Mouse (Mus musculus) midbrain, embryonic 13.5 days (tissue): ENCODE measurements at regions not wholly inside any gene's neighbourhood (a gene's known extent, or its start where the extent isn't known, plus 50 kb on each side); places are given as distances from the start of the nearest gene placed in this dataset.
"Not testable (repeated sequence)": the region's sequence is repeated elsewhere in the genome, so short reads cannot be mapped to it uniquely, and the experiment has no call there.

Experiments
- ATAC-seq: fragments of 200-750 bp; cut with Nextera tagmentation; 2 replicates; pipeline ENCODE4 v1.8.0; 2017; ENCODE audit warnings: mild to moderate bottlenecking, moderate TSS enrichment, moderate library complexity
- H3K27ac ChIP-seq: fragments of 300-500 bp; sonication (generic); 2 replicates; pipeline ENCODE4 v1.5.1; 2015; ENCODE audit warnings: inconsistent platforms, mild to moderate bottlenecking, moderate library complexity
- H3K27me3 ChIP-seq: fragments of 300-500 bp; sonication (generic); 2 replicates; pipeline ENCODE4 v1.6.1; 2015; ENCODE audit warnings: mild to moderate bottlenecking, inconsistent platforms
- H3K36me3 ChIP-seq: fragments of 300-500 bp; sonication (generic); 2 replicates; pipeline ENCODE4 v1.6.1; 2015; ENCODE audit warnings: mild to moderate bottlenecking, inconsistent platforms
- H3K4me1 ChIP-seq: fragments of 300-500 bp; sonication (generic); replicated peaks from 2 replicates; pipeline ENCODE4 v1.6.1; 2015; ENCODE audit warnings: inconsistent platforms
- H3K4me2 ChIP-seq: fragments of 300-500 bp; sonication (generic); replicated peaks from 2 replicates; pipeline ENCODE4 v1.6.1; 2015; ENCODE audit warnings: moderate library complexity, mild to moderate bottlenecking, inconsistent platforms
- H3K4me3 ChIP-seq: fragments of 300-500 bp; sonication (generic); replicated peaks from 2 replicates; pipeline ENCODE4 v1.5.1; 2015; ENCODE audit warnings: mild to moderate bottlenecking, inconsistent platforms
- H3K9ac ChIP-seq: fragments of 300-500 bp; sonication (generic); replicated peaks from 2 replicates; pipeline ENCODE4 v1.6.1; 2015; ENCODE audit warnings: mild to moderate bottlenecking, inconsistent platforms
- H3K9me3 ChIP-seq: fragments of 300-500 bp; sonication (generic); 2 replicates; pipeline ENCODE4 v1.6.1; 2016; ENCODE audit warnings: mild to moderate bottlenecking, inconsistent platforms
- WGBS: fragments of 180-500 bp; shearing (Covaris S2); methylation state at CpG from one replicate; pipeline ENCODE4 v1.1.7; 2015; 5-methylcytosine and 5-hydroxymethylcytosine counted together

DNA sequence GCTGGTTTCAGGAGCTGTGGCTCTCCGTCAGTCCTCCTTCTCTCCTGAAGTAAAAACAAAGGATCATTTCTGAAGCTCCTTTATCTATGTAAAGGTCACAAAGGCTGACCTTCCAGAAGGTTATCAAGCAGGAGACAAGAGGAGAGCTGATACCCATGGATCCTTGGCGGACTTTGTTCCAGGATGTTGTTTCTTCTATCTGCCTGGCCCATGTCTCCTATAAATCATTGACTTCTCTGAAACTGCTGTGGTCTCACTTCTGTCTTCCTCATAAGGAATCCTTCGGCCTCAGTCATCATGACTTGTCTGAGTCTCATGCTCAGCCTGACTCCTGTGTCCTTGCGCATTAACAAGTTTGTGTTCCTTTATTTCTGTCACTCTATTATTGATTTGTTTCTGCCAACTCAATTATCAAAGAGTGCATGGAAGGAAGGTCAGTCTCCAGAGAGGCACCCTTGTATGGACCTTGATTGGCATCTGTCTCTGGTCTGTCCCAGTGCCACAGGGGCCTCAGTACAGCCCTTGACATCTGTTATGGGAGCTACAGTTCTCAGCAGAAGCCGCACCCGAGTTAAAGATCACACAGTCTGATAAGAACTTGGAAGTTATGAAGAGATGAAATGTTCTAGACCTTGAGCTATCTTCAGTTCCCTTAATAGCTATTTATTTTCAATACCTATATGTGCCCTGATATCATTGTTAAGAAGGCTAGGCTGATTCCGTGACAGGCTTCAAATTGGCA lies 53.2 kb upstream of the Dazl start:
- 90% methylated on average over 7 of the region's 7 CpGs for WGBS
- Histone ChIP-seq H3K9ac (no peak overlapping the region), H3K4me3 (no peak overlapping the region), H3K9me3 (no peaks in the 10 kb centered on the region), H3K4me1 (0 out of 2 replicates have a peak, but pooled peaks cover 9% of the 10 kb centered on the region), H3K27ac (no peak overlapping the region), H3K36me3 (no peaks in the 10 kb centered on the region), H3K27me3 (no peaks in the 10 kb centered on the region), H3K4me2 (no peak overlapping the region)
- no peak for ATAC-seq

DNA sequence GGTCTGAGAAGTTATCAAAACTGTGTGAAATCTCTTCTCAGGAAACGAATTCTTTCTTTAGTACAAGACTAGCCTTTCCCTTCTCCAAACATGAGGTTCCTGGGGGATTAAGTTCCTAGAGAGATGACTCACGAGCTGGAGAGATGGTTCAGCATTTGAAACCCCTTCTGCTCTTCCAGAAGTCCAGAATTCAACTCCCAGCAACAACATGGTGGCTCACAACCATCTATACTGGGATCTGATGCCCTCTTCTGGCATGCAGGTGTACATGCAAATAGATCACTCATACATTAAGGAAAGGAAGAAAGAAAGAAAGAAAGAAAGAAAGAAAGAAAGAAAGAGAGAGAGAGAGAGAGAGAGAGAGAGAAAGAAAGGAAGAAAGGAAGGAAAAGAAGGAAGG lies 60.4 kb upstream of the Dazl start:
- H3K27ac ChIP-seq, H3K9me3 ChIP-seq, H3K4me3 ChIP-seq, H3K4me1 ChIP-seq, H3K9ac ChIP-seq, H3K27me3 ChIP-seq, H3K36me3 ChIP-seq, H3K4me2 ChIP-seq, ATAC-seq: not testable (repeated sequence)
- 73% methylated on average over 2 of the region's 2 CpGs for WGBS

DNA sequence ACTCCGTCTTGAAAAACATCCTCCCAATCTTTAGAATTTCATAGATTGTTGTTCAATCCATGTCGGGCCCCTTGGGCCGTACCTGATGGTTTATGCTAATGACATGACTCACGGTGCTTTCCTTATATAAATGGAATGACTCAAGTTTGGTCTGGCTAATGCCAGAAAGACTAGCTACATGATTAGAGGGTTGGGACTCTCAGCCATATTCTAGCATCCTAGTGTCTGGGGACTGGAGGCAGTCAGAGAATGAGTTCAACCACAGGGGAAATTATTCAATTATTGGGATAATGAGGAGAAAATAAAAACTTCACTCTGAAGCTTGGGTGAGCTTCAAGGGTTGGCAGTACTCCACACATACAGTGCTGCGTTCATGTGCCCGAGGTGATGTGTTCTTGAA lies 60.9 kb upstream of the Dazl start:
- no peaks in the 10 kb centered on the region for H3K27me3 ChIP-seq
- H3K4me2 ChIP-seq = no peak overlapping the region
- H3K9ac ChIP-seq = no peak overlapping the region
- H3K9me3 ChIP-seq = peaks cover 3% of the 10 kb centered on the region; the same call in 1 of the 2 replicates
- ATAC-seq = no peak
- 88% methylated on average over 6 of the region's 6 CpGs for WGBS
- H3K4me1 ChIP-seq = no peaks in the 10 kb centered on the region
- no peaks in the 10 kb centered on the region for H3K36me3 ChIP-seq
- no peak overlapping the region for H3K27ac ChIP-seq
- no peak overlapping the region for H3K4me3 ChIP-seq

DNA sequence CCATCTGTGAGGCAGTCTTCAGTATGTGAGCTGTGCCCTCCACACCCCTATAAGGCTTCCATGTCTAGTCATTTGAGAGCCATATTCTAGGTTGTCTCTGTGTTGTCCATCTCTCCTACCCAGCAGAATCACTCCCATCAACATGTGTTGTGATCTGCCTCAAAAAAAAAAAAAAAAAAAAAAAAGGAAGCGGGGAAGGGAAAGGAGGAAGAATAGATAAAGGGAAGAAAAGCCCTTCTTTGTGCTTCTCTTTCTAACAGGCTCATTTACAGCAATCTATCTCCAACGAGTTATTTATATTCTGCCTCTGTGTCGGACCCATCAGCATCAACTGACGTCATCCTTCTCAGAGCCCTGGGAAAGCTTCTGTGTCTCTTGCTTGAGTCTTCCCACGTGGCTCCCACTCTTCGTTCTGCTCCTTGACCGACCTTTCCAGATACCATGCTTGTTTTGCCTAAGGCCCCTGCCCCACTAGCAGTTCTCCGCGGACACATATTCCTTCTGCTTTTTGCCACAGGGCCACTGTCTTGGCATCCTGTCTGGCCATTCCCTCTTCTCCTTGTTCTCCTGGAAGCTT lies 68.3 kb upstream of the Dazl start:
- Histone ChIP-seq H3K9ac (no peak overlapping the region), H3K4me3 (no peak overlapping the region), H3K27me3 (no peaks in the 10 kb centered on the region), H3K4me1 (no peaks in the 10 kb centered on the region), H3K27ac (no peak overlapping the region), H3K36me3 (no peaks in the 10 kb centered on the region), H3K9me3 (no peaks in the 10 kb centered on the region), H3K4me2 (no peak overlapping the region)
- ATAC-seq = no peak
- WGBS = 87% methylated on average over 8 of the region's 9 CpGs

DNA sequence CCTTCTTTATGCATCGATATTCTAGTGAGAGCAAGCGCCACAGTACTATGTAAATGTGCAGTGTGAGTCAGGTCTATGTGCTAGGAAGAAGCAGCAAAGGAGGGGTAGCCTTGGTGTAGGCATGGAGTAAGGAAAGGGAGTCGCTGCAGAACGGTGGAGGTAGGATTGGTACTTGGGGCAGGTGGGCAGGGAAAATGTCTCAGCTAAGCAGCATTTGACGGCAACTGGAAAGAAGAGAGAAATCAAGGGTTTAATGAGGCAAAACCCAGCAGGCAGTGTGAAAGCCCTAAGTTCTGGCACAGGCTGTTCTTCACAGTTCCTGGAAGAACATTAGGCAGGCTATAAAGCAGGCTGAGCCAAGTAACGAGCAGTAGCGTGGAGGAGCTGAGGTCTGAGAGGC lies 72.0 kb upstream of the Dazl start:
- Histone ChIP-seq H3K36me3 (no peaks in the 10 kb centered on the region), H3K4me2 (no peak overlapping the region), H3K4me1 (no peaks in the 10 kb centered on the region), H3K9me3 (no peaks in the 10 kb centered on the region), H3K9ac (no peak overlapping the region), H3K27ac (no peak overlapping the region), H3K4me3 (no peak overlapping the region), H3K27me3 (no peaks in the 10 kb centered on the region)
- no peak for ATAC-seq
- WGBS = 88% methylated on average over 7 of the region's 7 CpGs

DNA sequence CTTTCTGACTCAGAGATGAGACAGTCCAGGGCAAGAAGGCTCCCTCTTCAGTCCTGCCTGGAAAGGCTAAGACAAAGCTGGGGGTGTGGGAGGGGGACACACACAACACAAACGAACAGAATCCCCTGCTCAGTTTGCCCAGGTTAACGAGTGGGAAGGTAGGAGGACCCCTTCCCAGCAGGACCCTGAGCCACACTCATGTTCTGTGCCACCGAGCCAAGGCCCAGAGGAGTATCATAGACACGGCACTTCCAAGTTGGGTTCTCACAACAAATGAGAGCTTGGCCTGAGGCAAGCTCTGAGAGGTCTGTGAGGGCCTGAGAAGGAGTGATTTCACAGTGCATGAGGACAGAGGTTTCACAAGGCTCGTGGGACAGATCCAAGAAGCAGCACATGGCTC lies 72.7 kb upstream of the Dazl start:
- no peaks in the 10 kb centered on the region for H3K27me3 ChIP-seq
- no peaks in the 10 kb centered on the region for H3K36me3 ChIP-seq
- H3K27ac ChIP-seq = no peak overlapping the region
- ATAC-seq = no peak
- 79% methylated on average over 5 of the region's 5 CpGs for WGBS
- no peak overlapping the region for H3K4me3 ChIP-seq
- no peaks in the 10 kb centered on the region for H3K4me1 ChIP-seq
- H3K4me2 ChIP-seq = no peak overlapping the region
- H3K9me3 ChIP-seq = no peaks in the 10 kb centered on the region
- H3K9ac ChIP-seq = no peak overlapping the region

DNA sequence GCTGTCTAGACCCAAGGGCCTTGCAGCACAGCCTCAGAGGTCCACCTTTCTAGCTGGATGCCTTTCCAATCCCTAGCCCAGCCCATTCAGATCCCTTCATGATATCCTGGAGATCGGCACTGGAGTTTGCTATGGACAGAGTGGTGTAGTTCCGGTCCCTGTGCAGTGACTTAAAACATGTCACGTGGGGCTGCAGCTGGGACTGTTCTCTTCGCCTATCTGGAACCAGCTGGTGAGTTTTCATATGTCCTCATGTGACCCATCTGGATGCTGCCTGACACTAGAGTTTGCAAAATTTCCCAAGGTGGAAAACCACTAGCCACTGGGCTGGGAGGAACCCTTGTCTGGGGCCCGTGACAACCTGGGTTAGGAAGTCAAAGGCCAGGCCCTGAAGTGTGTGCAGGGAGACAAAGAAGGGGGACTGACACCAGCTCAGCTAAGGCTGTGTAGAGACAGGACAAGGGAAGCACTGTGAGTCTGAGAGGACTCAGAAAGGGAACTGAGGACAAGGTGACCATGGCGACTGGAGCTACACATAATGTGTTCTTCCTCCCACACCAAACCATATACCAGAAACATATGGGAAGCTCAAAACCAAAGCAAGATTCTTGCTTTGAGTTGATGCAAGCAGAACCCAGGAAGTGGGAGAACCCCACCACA lies 75.9 kb upstream of the Dazl start:
- no peak overlapping the region for H3K27ac ChIP-seq
- no peaks in the 10 kb centered on the region for H3K9me3 ChIP-seq
- H3K36me3 ChIP-seq = no peaks in the 10 kb centered on the region
- H3K9ac ChIP-seq = no peak overlapping the region
- no peaks in the 10 kb centered on the region for H3K27me3 ChIP-seq
- no peaks in the 10 kb centered on the region for H3K4me1 ChIP-seq
- WGBS = 83% methylated on average over 6 of the region's 6 CpGs
- no peak overlapping the region for H3K4me3 ChIP-seq
- no peak overlapping the region for H3K4me2 ChIP-seq
- ATAC-seq = no peak

DNA sequence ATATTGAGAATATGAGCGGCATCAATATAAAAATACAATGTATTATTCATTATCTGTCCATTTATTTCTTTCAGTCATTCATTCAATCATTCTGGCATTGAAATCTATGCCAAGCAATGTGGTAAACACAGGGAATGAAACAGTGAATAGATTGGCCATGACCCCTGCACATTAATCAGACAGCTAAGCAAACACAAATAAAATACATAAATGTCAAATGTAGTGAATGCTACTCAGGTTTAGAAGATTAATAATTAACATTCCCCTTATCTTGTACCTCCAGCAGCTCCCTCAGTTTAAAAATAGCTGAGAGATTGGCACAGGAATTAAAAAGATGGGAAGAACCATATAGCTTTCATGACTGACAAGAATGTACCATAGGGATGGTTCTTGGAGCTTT lies 77.0 kb upstream of the Dazl start:
- Histone ChIP-seq H3K27ac (no peak overlapping the region), H3K4me1 (no peaks in the 10 kb centered on the region), H3K4me2 (no peak overlapping the region), H3K27me3 (no peaks in the 10 kb centered on the region), H3K9me3 (no peaks in the 10 kb centered on the region), H3K9ac (no peak overlapping the region), H3K36me3 (no peaks in the 10 kb centered on the region), H3K4me3 (no peak overlapping the region)
- ATAC-seq = no peak
- WGBS = 87% methylated on average over 1 of the region's 1 CpGs

DNA sequence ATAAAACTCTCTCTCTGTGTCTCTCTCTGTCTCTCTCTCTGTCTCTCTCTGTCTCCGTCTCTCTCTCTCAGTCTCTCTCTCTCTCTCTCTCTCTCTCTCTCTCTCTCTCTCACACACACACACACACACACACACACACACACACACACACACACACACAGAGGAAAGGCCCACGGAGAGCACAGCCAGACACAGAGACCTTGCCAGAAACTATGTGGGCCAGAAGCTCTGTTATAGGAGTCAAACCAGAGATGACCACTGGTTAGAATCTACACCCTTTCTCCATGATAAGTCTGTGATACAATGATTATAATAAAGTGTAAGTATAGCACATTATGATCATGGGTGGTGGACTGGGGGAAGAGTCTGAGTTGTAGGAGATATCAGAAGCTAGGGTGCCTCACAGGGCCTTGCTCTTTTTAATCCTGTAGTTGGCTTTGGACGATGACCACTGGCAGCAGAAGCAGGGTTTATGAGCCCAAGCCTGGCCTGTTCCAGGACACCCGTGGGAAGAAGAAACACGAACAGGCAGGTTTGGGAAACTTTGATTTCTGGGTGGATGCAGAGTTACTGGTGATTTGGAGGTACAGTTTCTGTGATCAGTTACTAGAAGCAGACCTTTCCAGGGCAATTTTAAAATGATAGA lies 80.2 kb upstream of the Dazl start:
- H3K4me1 ChIP-seq = no peaks in the 10 kb centered on the region
- no peak overlapping the region for H3K4me2 ChIP-seq
- no peak overlapping the region for H3K9ac ChIP-seq
- ATAC-seq = no peak
- H3K27ac ChIP-seq = no peak overlapping the region
- no peaks in the 10 kb centered on the region for H3K36me3 ChIP-seq
- no peaks in the 10 kb centered on the region for H3K9me3 ChIP-seq
- no peak overlapping the region for H3K4me3 ChIP-seq
- no peaks in the 10 kb centered on the region for H3K27me3 ChIP-seq
- 79% methylated on average over 5 of the region's 5 CpGs for WGBS

DNA sequence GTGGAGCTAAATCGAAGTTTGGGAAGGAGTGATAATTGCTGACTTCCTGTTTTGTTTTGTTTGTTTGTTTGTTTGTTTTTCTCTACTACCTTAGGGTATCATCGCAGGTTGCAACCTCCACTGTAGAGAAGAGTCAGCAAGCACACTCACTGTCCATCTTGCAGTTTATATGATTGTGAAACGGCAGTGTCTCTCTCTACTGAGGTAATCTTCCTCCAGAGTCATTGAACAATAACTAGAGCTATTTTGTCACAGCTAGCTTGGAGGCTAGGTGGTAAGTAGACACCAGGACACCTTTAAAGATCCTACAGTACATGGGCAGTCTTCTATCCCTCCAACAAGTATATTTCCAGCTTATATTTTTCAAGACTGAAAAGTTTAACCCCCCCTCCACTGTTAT lies 82.0 kb upstream of the Dazl start:
- no peak for ATAC-seq
- Histone ChIP-seq H3K4me2 (no peak overlapping the region), H3K4me3 (no peak overlapping the region), H3K9ac (no peak overlapping the region), H3K4me1 (no peaks in the 10 kb centered on the region), H3K9me3 (no peaks in the 10 kb centered on the region), H3K36me3 (no peaks in the 10 kb centered on the region), H3K27me3 (no peaks in the 10 kb centered on the region), H3K27ac (no peak overlapping the region)
- WGBS = 91% methylated on average over 3 of the region's 3 CpGs

DNA sequence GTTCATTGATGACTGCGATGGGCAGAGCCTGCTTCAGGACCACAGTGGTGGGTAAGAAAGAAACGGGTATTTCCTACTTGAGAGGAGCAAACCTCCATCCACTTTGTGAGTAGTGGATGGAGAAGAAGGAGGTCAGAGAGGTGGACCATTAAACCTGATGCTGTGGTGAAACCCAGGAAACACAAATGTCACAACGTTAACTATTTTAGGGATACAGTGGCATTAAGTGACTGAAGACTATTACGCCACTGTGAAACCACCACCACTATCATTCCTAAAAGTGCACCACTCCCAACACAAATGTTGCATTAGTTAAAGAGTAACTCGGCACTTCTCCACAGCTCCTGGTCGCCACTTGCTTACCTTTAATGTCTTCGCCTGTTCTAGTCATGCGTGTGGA lies 83.3 kb upstream of the Dazl start:
- Histone ChIP-seq H3K4me3 (no peak overlapping the region), H3K9ac (no peak overlapping the region), H3K4me1 (no peaks in the 10 kb centered on the region), H3K4me2 (no peak overlapping the region), H3K27ac (no peak overlapping the region), H3K27me3 (no peaks in the 10 kb centered on the region), H3K9me3 (no peaks in the 10 kb centered on the region), H3K36me3 (no peaks in the 10 kb centered on the region)
- 94% methylated on average over 8 of the region's 8 CpGs for WGBS
- no peak for ATAC-seq

DNA sequence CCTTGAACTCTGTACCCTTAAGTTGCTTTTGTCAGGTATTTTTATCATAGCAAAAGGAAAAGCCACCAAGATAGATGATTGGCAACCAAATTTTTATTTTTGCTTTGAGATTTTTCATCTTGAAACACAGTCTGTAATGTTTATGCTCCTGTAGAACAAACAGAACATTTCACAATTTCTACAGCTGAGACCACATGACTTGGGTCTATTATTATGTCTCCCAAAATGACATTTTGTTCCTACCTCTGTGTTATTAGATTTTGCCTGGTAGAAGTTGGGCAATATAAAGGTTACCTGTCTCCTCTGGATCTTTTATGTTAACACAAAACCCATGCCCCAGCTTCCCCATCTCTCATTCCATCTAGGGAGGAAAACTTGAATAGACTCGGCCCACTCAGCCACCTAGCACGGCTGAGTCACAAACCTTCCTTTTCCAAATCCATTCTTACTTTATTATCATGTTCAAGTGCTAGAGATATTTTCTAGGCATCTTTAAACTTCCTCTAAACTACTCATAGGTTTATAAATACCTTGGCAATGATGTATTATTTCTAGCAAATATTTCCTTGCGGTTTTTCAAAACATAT lies 84.8 kb upstream of the Dazl start:
- 87% methylated on average over 3 of the region's 3 CpGs for WGBS
- no peak overlapping the region for H3K27ac ChIP-seq
- H3K4me2 ChIP-seq = no peak overlapping the region
- no peaks in the 10 kb centered on the region for H3K9me3 ChIP-seq
- H3K4me1 ChIP-seq = no peaks in the 10 kb centered on the region
- no peak overlapping the region for H3K4me3 ChIP-seq
- H3K27me3 ChIP-seq = no peaks in the 10 kb centered on the region
- no peaks in the 10 kb centered on the region for H3K36me3 ChIP-seq
- no peak for ATAC-seq
- H3K9ac ChIP-seq = no peak overlapping the region
